Mouse (Mus musculus): ENCODE data around the gene Wipi2. TPM values are rescaled to one million over a fixed set of nuclear protein-coding genes. Genes with fewer than 3 reads are reported as not detected.

Gene Wipi2
- polyA plus RNA-seq, 1 experiment from 2014 or later: 66.4 TPM

GRCm38 (mm10) chr5:142678141-142678571 is 50.7 kb downstream of the Wipi2 start:
- no peaks in the 10 kb centered on the region for H3K36me3 ChIP-seq (replicated peaks)
- 0 out of 2 replicates have a peak, but pooled peaks cover under 1% of the 10 kb centered on the region for H3K4me1 ChIP-seq
- H3K27ac ChIP-seq (replicated peaks): no peak overlapping the region
- no peak overlapping the region for H3K4me3 ChIP-seq
- H3K27me3 ChIP-seq (replicated peaks; ENCODE audit: low read depth, poor library complexity, severe bottlenecking): no peaks in the 10 kb centered on the region
- 71% methylated on average over 7 of the region's 7 CpGs for WGBS
- no peak for DNase-seq (ENCODE audit: low spot score)
- no peaks in the 10 kb centered on the region for H3K9me3 ChIP-seq

- H3K27me3 ChIP-seq (replicated peaks; ENCODE audit: low read depth, poor library complexity, severe bottlenecking): no peaks in the 10 kb centered on the region
- no peak overlapping the region for H3K27ac ChIP-seq (replicated peaks)
- WGBS: 94% methylated on average over 1 of the region's 1 CpGs
- no peaks in the 10 kb centered on the region for H3K9me3 ChIP-seq
- no peaks in the 10 kb centered on the region for H3K4me1 ChIP-seq
- no peak overlapping the region for H3K4me3 ChIP-seq
- DNase-seq (ENCODE audit: low spot score): no peak
- H3K36me3 ChIP-seq (replicated peaks): no peaks in the 10 kb centered on the region
These were observed 51.6 kb downstream of the Wipi2 start for GRCm38 (mm10) chr5:142679065-142679464.

- 83% methylated on average over 3 of the region's 3 CpGs for WGBS
- Histone ChIP-seq H3K4me3 (no peak overlapping the region), H3K27me3 (replicated peaks; ENCODE audit: low read depth, poor library complexity, severe bottlenecking) (no peaks in the 10 kb centered on the region), H3K4me1 (no peaks in the 10 kb centered on the region), H3K9me3 (no peaks in the 10 kb centered on the region), H3K27ac (replicated peaks) (no peak overlapping the region), H3K36me3 (replicated peaks) (no peaks in the 10 kb centered on the region)
- DNase-seq (ENCODE audit: low spot score): no peak
These were observed 54.4 kb downstream of the Wipi2 start for GRCm38 (mm10) chr5:142681911-142682310.

GRCm38 (mm10) chr5:142682529-142682928 is 55.0 kb downstream of the Wipi2 start:
- Histone ChIP-seq H3K4me1 (no peaks in the 10 kb centered on the region), H3K36me3 (replicated peaks) (no peaks in the 10 kb centered on the region), H3K4me3 (no peak overlapping the region), H3K9me3 (no peaks in the 10 kb centered on the region), H3K27me3 (replicated peaks; ENCODE audit: low read depth, poor library complexity, severe bottlenecking) (no peaks in the 10 kb centered on the region), H3K27ac (replicated peaks) (no peak overlapping the region)
- 87% methylated on average over 5 of the region's 5 CpGs for WGBS
- DNase-seq (ENCODE audit: low spot score): no peak

GRCm38 (mm10) chr5:142688866-142689265 is 61.4 kb downstream of the Wipi2 start:
- WGBS: 54% methylated on average over 6 of the region's 6 CpGs
- Histone ChIP-seq H3K9me3 (no peaks in the 10 kb centered on the region), H3K27me3 (replicated peaks; ENCODE audit: low read depth, poor library complexity, severe bottlenecking) (no peaks in the 10 kb centered on the region), H3K36me3 (replicated peaks) (no peaks in the 10 kb centered on the region), H3K4me1 (no peaks in the 10 kb centered on the region), H3K4me3 (no peak overlapping the region), H3K27ac (replicated peaks) (no peak overlapping the region)
- no peak for DNase-seq (ENCODE audit: low spot score)

- H3K9me3 ChIP-seq: no peaks in the 10 kb centered on the region
- no peaks in the 10 kb centered on the region for H3K36me3 ChIP-seq (replicated peaks)
- H3K4me3 ChIP-seq: no peak overlapping the region
- no peak overlapping the region for H3K27ac ChIP-seq (replicated peaks)
- WGBS: 80% methylated on average over 3 of the region's 3 CpGs
- no peak for DNase-seq (ENCODE audit: low spot score)
- no peaks in the 10 kb centered on the region for H3K4me1 ChIP-seq
- 0 out of 2 replicates have a peak, but pooled peaks cover 5% of the 10 kb centered on the region for H3K27me3 ChIP-seq (replicated peaks; ENCODE audit: low read depth, poor library complexity, severe bottlenecking)
These were observed 62.8 kb downstream of the Wipi2 start for GRCm38 (mm10) chr5:142690343-142690742.

GRCm38 (mm10) chr5:142692248-142692647 is 64.8 kb downstream of the Wipi2 start, which contains the start of gene Slc29a4:
Gene Slc29a4, plus strand, starts transcription at chr5:142692512.
- no peak within 1 kb of the TSS for H3K27ac ChIP-seq (replicated peaks)
- H3K4me1 ChIP-seq: no peaks in the 10 kb centered on the region
- H3K36me3 ChIP-seq (replicated peaks): no peaks in the 10 kb centered on the region
- H3K9me3 ChIP-seq: no peaks in the 10 kb centered on the region
- no peak for DNase-seq (ENCODE audit: low spot score)
- H3K27me3 ChIP-seq (replicated peaks; ENCODE audit: low read depth, poor library complexity, severe bottlenecking): 0 out of 2 replicates have a peak, but pooled peaks cover 7% of the 10 kb centered on the region
- no peak within 1 kb of the TSS for H3K4me3 ChIP-seq
- WGBS: 76% methylated on average over 14 of the region's 14 CpGs

GRCm38 (mm10) chr5:142692971-142693737 is 65.7 kb downstream of the Wipi2 start:
- Histone ChIP-seq H3K4me1 (no peaks in the 10 kb centered on the region), H3K27ac (replicated peaks) (no peak overlapping the region), H3K36me3 (replicated peaks) (no peaks in the 10 kb centered on the region), H3K27me3 (replicated peaks; ENCODE audit: low read depth, poor library complexity, severe bottlenecking) (0 out of 2 replicates have a peak, but pooled peaks cover 7% of the 10 kb centered on the region), H3K9me3 (no peaks in the 10 kb centered on the region), H3K4me3 (no peak overlapping the region)
- no peak for DNase-seq (ENCODE audit: low spot score)
- WGBS: 77% methylated on average over 12 of the region's 12 CpGs

- Histone ChIP-seq H3K4me1 (no peaks in the 10 kb centered on the region), H3K36me3 (replicated peaks) (no peaks in the 10 kb centered on the region), H3K4me3 (no peak overlapping the region)
These were observed 66.4 kb downstream of the Wipi2 start for GRCm38 (mm10) chr5:142693738-142694430.

GRCm38 (mm10) chr5:142694627-142695340 is 67.3 kb downstream of the Wipi2 start:
- Histone ChIP-seq H3K4me3 (no peak overlapping the region), H3K36me3 (replicated peaks) (no peaks in the 10 kb centered on the region), H3K9me3 (no peaks in the 10 kb centered on the region), H3K27me3 (replicated peaks; ENCODE audit: low read depth, poor library complexity, severe bottlenecking) (0 out of 2 replicates have a peak, but pooled peaks cover 7% of the 10 kb centered on the region), H3K4me1 (no peaks in the 10 kb centered on the region), H3K27ac (replicated peaks) (no peak overlapping the region)
- peak; percentile 83 for DNase-seq (ENCODE audit: low spot score)
- 11% methylated on average over 12 of the region's 12 CpGs for WGBS

More at GRCm38 (mm10) chr5:142693738-142694430, 66.4 kb downstream of the Wipi2 start:
- Histone ChIP-seq H3K27ac (replicated peaks) (no peak overlapping the region), H3K9me3 (no peaks in the 10 kb centered on the region), H3K27me3 (replicated peaks; ENCODE audit: low read depth, poor library complexity, severe bottlenecking) (0 out of 2 replicates have a peak, but pooled peaks cover 7% of the 10 kb centered on the region)
- WGBS: 58% methylated on average over 8 of the region's 8 CpGs
- DNase-seq (ENCODE audit: low spot score): no peak

- Histone ChIP-seq H3K27ac (replicated peaks) (no peak overlapping the region), H3K36me3 (replicated peaks) (no peaks in the 10 kb centered on the region), H3K27me3 (replicated peaks; ENCODE audit: low read depth, poor library complexity, severe bottlenecking) (peaks cover 22% of the 10 kb centered on the region), H3K4me1 (peaks cover 3% of the 10 kb centered on the region; the same call in 1 of the 2 replicates), H3K9me3 (no peaks in the 10 kb centered on the region), H3K4me3 (no peak overlapping the region)
- 34% methylated on average over 6 of the region's 6 CpGs for WGBS
- DNase-seq (ENCODE audit: low spot score): no peak
These were observed 68.8 kb downstream of the Wipi2 start for GRCm38 (mm10) chr5:142696258-142696657.

GRCm38 (mm10) chr5:142696865-142697264 is 69.4 kb downstream of the Wipi2 start:
- DNase-seq (ENCODE audit: low spot score): no peak
- H3K27ac ChIP-seq (replicated peaks): no peak overlapping the region
- 85% methylated on average over 6 of the region's 6 CpGs for WGBS
- H3K27me3 ChIP-seq (replicated peaks; ENCODE audit: low read depth, poor library complexity, severe bottlenecking): peaks cover 28% of the 10 kb centered on the region
- no peak overlapping the region for H3K4me3 ChIP-seq
- no peaks in the 10 kb centered on the region for H3K9me3 ChIP-seq
- peaks cover 10% of the 10 kb centered on the region for H3K4me1 ChIP-seq
- no peaks in the 10 kb centered on the region for H3K36me3 ChIP-seq (replicated peaks)

Data from embryonic facial prominence, embryonic 10.5 days (tissue).